Mouse (Mus musculus): ENCODE measurements around the gene Tgm2. TPM values are rescaled to one million over a fixed set of nuclear protein-coding genes. Genes with fewer than 3 reads are reported as not detected.

The Tgm2 gene
- total RNA-seq, 2 experiments from 2014 or later: 60.5 to 90.5 TPM

GRCm38 (mm10) chr2:158074835-158075234, 71.4 kb downstream of the Tgm2 start:
- DNase-seq (ENCODE audit: low spot score in 2 of 2): no peak

- DNase-seq (ENCODE audit: low spot score in 2 of 2): no peak
These were observed 74.6 kb downstream of the Tgm2 start for GRCm38 (mm10) chr2:158071633-158071995.

GRCm38 (mm10) chr2:158070885-158071632, 75.2 kb downstream of the Tgm2 start:
- no peak for DNase-seq (ENCODE audit: low spot score in 2 of 2)

- no peak for DNase-seq (ENCODE audit: low spot score in 2 of 2)
These were observed 77.7 kb downstream of the Tgm2 start for GRCm38 (mm10) chr2:158068444-158068971.

- DNase-seq (ENCODE audit: low spot score in 2 of 2): no peak
These were observed 78.9 kb downstream of the Tgm2 start for GRCm38 (mm10) chr2:158067260-158067824.

GRCm38 (mm10) chr2:158066456-158066855, 79.8 kb downstream of the Tgm2 start:
- no peak for DNase-seq (ENCODE audit: low spot score in 2 of 2)

Other genes starting within 250 kb of the Tgm2 start
- 1 to 10 TPM; 1.6 to 3.3 TPM for gene Vstm2l, start 231.8 kb downstream of the Tgm2 start, total RNA-seq (2021)
- gene Tti1, start 118.0 kb downstream of the Tgm2 start, total RNA-seq (2021): 10 to 100 TPM; 17.8 to 18.9 TPM
- 10 to 100 TPM; 28.6 to 35.3 TPM for gene Rprd1b, start 117.9 kb downstream of the Tgm2 start, total RNA-seq (2021)
- 1 to 10 TPM; 1.6 to 1.7 TPM for gene D630003M21Rik, start 82.8 kb upstream of the Tgm2 start, total RNA-seq (2021)
- gene Bpi, start 111.7 kb upstream of the Tgm2 start, total RNA-seq (2021): not detected
- 10 to 100 TPM; 19.2 to 30.4 TPM for gene Lbp, start 160.1 kb upstream of the Tgm2 start, total RNA-seq (2021)
- gene Snhg11, start 229.2 kb upstream of the Tgm2 start, total RNA-seq (2021): 10 to 100 TPM; 14.2 to 19.7 TPM

Measured in adrenal gland, adult 18-20 months (tissue).